Mouse (Mus musculus): Measurements from ENCODE around the gene Gm16442. TPM values are rescaled to one million over a fixed set of nuclear protein-coding genes. Genes with fewer than 3 reads are reported as not detected.
"Not testable (repeated sequence)": the region's sequence is repeated elsewhere in the genome, so short reads cannot be mapped to it uniquely, and the experiment has no call there.

The Gm16442 gene
- not detected in 2 replicates for polyA plus RNA-seq (2015; fragmentation: Nextera tagmentation; extraction: Ambion mirVana)

DNA sequence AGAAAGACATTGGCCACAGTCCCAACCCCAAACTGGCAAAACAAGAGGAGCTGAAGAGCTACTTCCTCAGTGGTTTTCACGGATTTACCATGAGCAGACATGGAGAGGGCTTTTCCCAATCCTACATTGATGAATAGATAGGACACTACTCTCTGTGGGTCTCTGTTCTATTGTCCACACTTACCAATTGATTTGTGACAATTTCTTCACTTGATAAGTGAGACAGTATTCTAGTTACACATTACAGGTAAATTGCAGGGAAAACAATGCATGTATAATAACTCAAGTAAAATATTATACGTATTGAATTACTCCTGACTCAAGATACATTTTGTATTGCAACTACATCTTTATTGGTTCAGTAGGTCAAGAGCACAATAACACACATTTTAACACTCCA, at the start of gene Gm16442:
TSS of gene Gm16442 (minus strand) at position 101 of the 400 bp plus-strand sequence.
- ATAC-seq (ENCODE audit: low FRiP score): not testable (repeated sequence)
- WGBS: no CpG with 5 or more reads among the region's 2 CpGs

GRCm38 (mm10) chr7:20168277-20168676, 45.9 kb upstream of the Gm16442 start, which contains the start of gene Vmn1r94:
Gene Vmn1r94 (minus strand): TSS chr7:20168377.
- no CpG with 5 or more reads among the region's 3 CpGs for WGBS
- H3K36me3 ChIP-seq; H3K9ac ChIP-seq (replicated peaks); H3K4me3 ChIP-seq (replicated peaks); ATAC-seq (ENCODE audit: low FRiP score); H3K27ac ChIP-seq (replicated peaks); H3K4me2 ChIP-seq; H3K4me1 ChIP-seq; H3K9me3 ChIP-seq (replicated peaks); H3K27me3 ChIP-seq (replicated peaks): not testable (repeated sequence)

More for the DNA sequence above, at the start of gene Gm16442:
- not testable (repeated sequence) for H3K27me3 ChIP-seq (replicated peaks); H3K9ac ChIP-seq (replicated peaks); H3K4me2 ChIP-seq; H3K27ac ChIP-seq (replicated peaks); H3K4me1 ChIP-seq; H3K9me3 ChIP-seq (replicated peaks); H3K36me3 ChIP-seq; H3K4me3 ChIP-seq (replicated peaks)

GRCm38 (mm10) chr7:20138988-20139387, 16.6 kb upstream of the Gm16442 start, which contains the start of gene Vmn1r93:
Gene Vmn1r93 (minus strand): TSS chr7:20139088.
- WGBS: no CpG with 5 or more reads among the region's 5 CpGs
- ATAC-seq (ENCODE audit: low FRiP score): not testable (repeated sequence)

DNA sequence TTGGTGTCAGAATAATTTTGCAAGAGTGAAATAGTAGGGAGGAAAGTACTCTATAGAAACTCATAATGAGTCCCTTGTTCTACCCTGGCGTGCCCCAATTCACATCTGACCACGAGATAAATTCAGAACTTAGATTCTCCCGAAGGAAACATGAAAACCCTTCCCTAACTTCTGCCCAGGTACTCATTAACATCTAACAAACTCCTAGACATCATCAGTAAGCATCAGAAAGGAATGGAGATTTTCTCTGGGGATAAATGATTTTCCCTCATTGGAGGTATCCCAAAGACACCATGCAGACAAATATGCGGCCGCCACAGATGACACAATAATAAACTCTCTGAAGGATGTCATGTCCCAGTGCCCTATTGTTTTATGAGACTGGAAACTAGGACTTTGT, 23.0 kb downstream of the Gm16442 start, which contains the start of gene Vmn1r91:
TSS of gene Vmn1r91 (plus strand) at position 301 of the 400 bp plus-strand sequence.
- H3K4me1 ChIP-seq; H3K4me2 ChIP-seq; ATAC-seq (ENCODE audit: low FRiP score); H3K27me3 ChIP-seq (replicated peaks); H3K4me3 ChIP-seq (replicated peaks); H3K36me3 ChIP-seq; H3K9ac ChIP-seq (replicated peaks); H3K9me3 ChIP-seq (replicated peaks); H3K27ac ChIP-seq (replicated peaks): not testable (repeated sequence)
- WGBS: 86% methylated on average over 5 of the region's 5 CpGs

More at GRCm38 (mm10) chr7:20138988-20139387, 16.6 kb upstream of the Gm16442 start, which contains the start of gene Vmn1r93:
- not testable (repeated sequence) for H3K4me3 ChIP-seq (replicated peaks); H3K27me3 ChIP-seq (replicated peaks); H3K9me3 ChIP-seq (replicated peaks); H3K9ac ChIP-seq (replicated peaks); H3K36me3 ChIP-seq; H3K27ac ChIP-seq (replicated peaks); H3K4me2 ChIP-seq; H3K4me1 ChIP-seq

- H3K9me3 ChIP-seq (replicated peaks); H3K9ac ChIP-seq (replicated peaks); ATAC-seq (ENCODE audit: low FRiP score); H3K4me3 ChIP-seq (replicated peaks); H3K27ac ChIP-seq (replicated peaks); H3K4me2 ChIP-seq; H3K36me3 ChIP-seq; H3K27me3 ChIP-seq (replicated peaks); H3K4me1 ChIP-seq: not testable (repeated sequence)
- WGBS: 79% methylated on average over 18 of the region's 18 CpGs
Observed at GRCm38 (mm10) chr7:20078118-20078517, 44.3 kb downstream of the Gm16442 start.

Other genes starting within 250 kb of the Gm16442 start
- not detected in 2 replicates for gene Ceacam19, start 234.6 kb downstream of the Gm16442 start, polyA plus RNA-seq (2015; fragmentation: Nextera tagmentation; extraction: Ambion mirVana)
- 12.0 and 12.5 TPM in 2 replicates for gene Pvr, start 201.4 kb downstream of the Gm16442 start, polyA plus RNA-seq (2015; fragmentation: Nextera tagmentation; extraction: Ambion mirVana)
- 0.12 and 0.43 TPM in 2 replicates for gene Igsf23, start 171.8 kb downstream of the Gm16442 start, polyA plus RNA-seq (2015; fragmentation: Nextera tagmentation; extraction: Ambion mirVana)
- not detected in 2 replicates for gene Ceacam20, start 157.2 kb downstream of the Gm16442 start, polyA plus RNA-seq (2015; fragmentation: Nextera tagmentation; extraction: Ambion mirVana)
- gene Nlrp9b, start 131.1 kb downstream of the Gm16442 start, polyA plus RNA-seq (2015; fragmentation: Nextera tagmentation; extraction: Ambion mirVana): not detected in 2 replicates
- gene Vmn1r91, start 22.9 kb downstream of the Gm16442 start, polyA plus RNA-seq (2015; fragmentation: Nextera tagmentation; extraction: Ambion mirVana): not detected in 2 replicates
- gene Vmn1r93, start 16.5 kb upstream of the Gm16442 start, polyA plus RNA-seq (2015; fragmentation: Nextera tagmentation; extraction: Ambion mirVana): not detected in 2 replicates
- gene Vmn1r94, start 45.8 kb upstream of the Gm16442 start, polyA plus RNA-seq (2015; fragmentation: Nextera tagmentation; extraction: Ambion mirVana): not detected in 2 replicates
- not detected in 2 replicates for gene Vmn1r95, start 71.1 kb upstream of the Gm16442 start, polyA plus RNA-seq (2015; fragmentation: Nextera tagmentation; extraction: Ambion mirVana)
- not detected in 2 replicates for gene Gm6164, start 83.0 kb upstream of the Gm16442 start, polyA plus RNA-seq (2015; fragmentation: Nextera tagmentation; extraction: Ambion mirVana)
- not detected in 2 replicates for gene Gm4498, start 111.2 kb upstream of the Gm16442 start, polyA plus RNA-seq (2015; fragmentation: Nextera tagmentation; extraction: Ambion mirVana)
- gene Gm5890, start 140.3 kb upstream of the Gm16442 start, polyA plus RNA-seq (2015; fragmentation: Nextera tagmentation; extraction: Ambion mirVana): not detected in 2 replicates
- not detected in 2 replicates for gene Gm4133, start 211.5 kb upstream of the Gm16442 start, polyA plus RNA-seq (2015; fragmentation: Nextera tagmentation; extraction: Ambion mirVana)